Mouse (Mus musculus): ENCODE measurements around the gene Gzmm. TPM values are rescaled to one million over a fixed set of nuclear protein-coding genes. Genes with fewer than 3 reads are reported as not detected.

The Gzmm gene
- total RNA-seq, 1 experiment, result 2.5 TPM

- in situ Hi-C loops (cut with MboI; ENCODE audit: low sequenced_read_pairs in 2 of 2, unreplicated experiment in 2 of 2), result no loop called here
- Histone ChIP-seq H3K4me3 (ENCODE audit: insufficient read depth in 1 of 2, low read depth in 1 of 2, low read length in 2 of 2, poor library complexity in 1 of 2, severe bottlenecking in 1 of 2) (peak overlapping the region; percentile 4 to 20; a peak in 1 of 4 replicates), H3K27ac (ENCODE audit: insufficient read depth, low read depth, low read length, poor library complexity, severe bottlenecking) (peak overlapping the region; percentile 7; the same call in 1 of the 2 replicates), H3K36me3 (ENCODE audit: control insufficient read depth, insufficient read depth, low read length, poor library complexity, severe bottlenecking) (peaks cover 45% of the 10 kb centered on the region), H3K9me3 (ENCODE audit: control insufficient read depth, insufficient read depth, low read depth, low read length) (no peaks in the 10 kb centered on the region), H3K4me1 (ENCODE audit: control insufficient read depth in 2 of 2, insufficient read depth in 2 of 2, low read length in 2 of 2, poor library complexity in 1 of 2) (peaks cover 9 to 22% of the 10 kb centered on the region in 2 experiments; a peak in 3 of 4 replicates), H3K9ac (ENCODE audit: insufficient read depth, low read depth, low read length, poor library complexity, severe bottlenecking) (peak overlapping the region; percentile 24; the same call in 1 of the 2 replicates)
- TF ChIP-seq CHD2 (IDR thresholded peaks at IDR 0.05; ENCODE audit: low read depth, low read length), result no peak
- no peak for TF ChIP-seq HCFC1 (IDR thresholded peaks at IDR 0.05; ENCODE audit: borderline replicate concordance, insufficient read depth, low read length)
- no peak for TF ChIP-seq ZC3H11A (IDR thresholded peaks at IDR 0.05; ENCODE audit: borderline replicate concordance, low read depth, low read length)
- no peak for TF ChIP-seq MAFK (IDR thresholded peaks at IDR 0.05; ENCODE audit: insufficient read depth, low read depth, low read length)
- no peak for TF ChIP-seq ZNF384 (IDR thresholded peaks at IDR 0.05; ENCODE audit: low read depth, low read length)
- no peak for DNase-seq (ENCODE audit: low read depth, low spot score)
Observed at GRCm38 (mm10) chr10:79707162-79707561, 18.3 kb downstream of the Gzmm start.

- in situ Hi-C loops (cut with MboI; ENCODE audit: low sequenced_read_pairs in 2 of 2, unreplicated experiment in 2 of 2), result no loop called here
- Histone ChIP-seq H3K36me3 (ENCODE audit: control insufficient read depth, insufficient read depth, low read length, poor library complexity, severe bottlenecking) (peaks cover 45% of the 10 kb centered on the region), H3K9ac (ENCODE audit: insufficient read depth, low read depth, low read length, poor library complexity, severe bottlenecking) (peak overlapping the region; percentile 24; the same call in 1 of the 2 replicates), H3K9me3 (ENCODE audit: control insufficient read depth, insufficient read depth, low read depth, low read length) (no peaks in the 10 kb centered on the region), H3K4me1 (ENCODE audit: control insufficient read depth in 2 of 2, insufficient read depth in 2 of 2, low read length in 2 of 2, poor library complexity in 1 of 2) (peaks cover 9 to 22% of the 10 kb centered on the region in 2 experiments; a peak in 3 of 4 replicates), H3K4me3 (ENCODE audit: insufficient read depth in 1 of 2, low read depth in 1 of 2, low read length in 2 of 2, poor library complexity in 1 of 2, severe bottlenecking in 1 of 2) (0 out of 4 replicates have a peak overlapping the region, but pooled peaks of 1 of the 2 experiments have one; percentile 4), H3K27ac (ENCODE audit: insufficient read depth, low read depth, low read length, poor library complexity, severe bottlenecking) (peak overlapping the region; percentile 7; the same call in 1 of the 2 replicates)
- no peak for DNase-seq (ENCODE audit: low read depth, low spot score)
- no peak for TF ChIP-seq CHD2 (IDR thresholded peaks at IDR 0.05; ENCODE audit: low read depth, low read length)
Observed at GRCm38 (mm10) chr10:79707759-79708158, 18.9 kb downstream of the Gzmm start.

- TF ChIP-seq ZNF384 (IDR thresholded peaks at IDR 0.05; ENCODE audit: low read depth, low read length) (no peak), CHD2 (IDR thresholded peaks at IDR 0.05; ENCODE audit: low read depth, low read length) (no peak), HCFC1 (IDR thresholded peaks at IDR 0.05; ENCODE audit: borderline replicate concordance, insufficient read depth, low read length) (no peak), MAFK (IDR thresholded peaks at IDR 0.05; ENCODE audit: insufficient read depth, low read depth, low read length) (no peak), ZC3H11A (IDR thresholded peaks at IDR 0.05; ENCODE audit: borderline replicate concordance, low read depth, low read length) (no peak)
- H3K4me1 ChIP-seq (ENCODE audit: control insufficient read depth in 2 of 2, insufficient read depth in 2 of 2, low read length in 2 of 2, poor library complexity in 1 of 2), result peaks cover 9 to 22% of the 10 kb centered on the region in 2 experiments; a peak in 3 of 4 replicates
- H3K4me3 ChIP-seq (ENCODE audit: insufficient read depth in 1 of 2, low read depth in 1 of 2, low read length in 2 of 2, poor library complexity in 1 of 2, severe bottlenecking in 1 of 2), result peak overlapping the region in 1 of 2 experiments; percentile 24; a peak in 2 of 4 replicates
Observed at GRCm38 (mm10) chr10:79708668-79709067, 19.8 kb downstream of the Gzmm start.

GRCm38 (mm10) chr10:79709307-79709706 lies 20.5 kb downstream of the Gzmm start:
- peaks cover 45% of the 10 kb centered on the region for H3K36me3 ChIP-seq (ENCODE audit: control insufficient read depth, insufficient read depth, low read length, poor library complexity, severe bottlenecking)

More at GRCm38 (mm10) chr10:79708668-79709067, 19.8 kb downstream of the Gzmm start:
- Histone ChIP-seq H3K9me3 (ENCODE audit: control insufficient read depth, insufficient read depth, low read depth, low read length) (no peaks in the 10 kb centered on the region), H3K27ac (ENCODE audit: insufficient read depth, low read depth, low read length, poor library complexity, severe bottlenecking) (no peak overlapping the region), H3K36me3 (ENCODE audit: control insufficient read depth, insufficient read depth, low read length, poor library complexity, severe bottlenecking) (peaks cover 45% of the 10 kb centered on the region), H3K9ac (ENCODE audit: insufficient read depth, low read depth, low read length, poor library complexity, severe bottlenecking) (peak overlapping the region; percentile 16; the same call in 1 of the 2 replicates)
- DNase-seq (ENCODE audit: low read depth, low spot score), result no peak
- in situ Hi-C loops (cut with MboI; ENCODE audit: low sequenced_read_pairs in 2 of 2, unreplicated experiment in 2 of 2), result no loop called here

More at GRCm38 (mm10) chr10:79709307-79709706, 20.5 kb downstream of the Gzmm start:
- Histone ChIP-seq H3K9me3 (ENCODE audit: control insufficient read depth, insufficient read depth, low read depth, low read length) (no peaks in the 10 kb centered on the region), H3K9ac (ENCODE audit: insufficient read depth, low read depth, low read length, poor library complexity, severe bottlenecking) (no peak overlapping the region), H3K27ac (ENCODE audit: insufficient read depth, low read depth, low read length, poor library complexity, severe bottlenecking) (no peak overlapping the region), H3K4me1 (ENCODE audit: control insufficient read depth in 2 of 2, insufficient read depth in 2 of 2, low read length in 2 of 2, poor library complexity in 1 of 2) (peaks cover 9 to 22% of the 10 kb centered on the region in 2 experiments; a peak in 3 of 4 replicates), H3K4me3 (ENCODE audit: insufficient read depth in 1 of 2, low read depth in 1 of 2, low read length in 2 of 2, poor library complexity in 1 of 2, severe bottlenecking in 1 of 2) (no peak overlapping the region; a peak in 1 of 4 replicates)
- TF ChIP-seq ZNF384 (IDR thresholded peaks at IDR 0.05; ENCODE audit: low read depth, low read length) (no peak), MAFK (IDR thresholded peaks at IDR 0.05; ENCODE audit: insufficient read depth, low read depth, low read length) (no peak), HCFC1 (IDR thresholded peaks at IDR 0.05; ENCODE audit: borderline replicate concordance, insufficient read depth, low read length) (no peak), CHD2 (IDR thresholded peaks at IDR 0.05; ENCODE audit: low read depth, low read length) (no peak), ZC3H11A (IDR thresholded peaks at IDR 0.05; ENCODE audit: borderline replicate concordance, low read depth, low read length) (no peak)
- DNase-seq (ENCODE audit: low read depth, low spot score), result no peak
- in situ Hi-C loops (cut with MboI; ENCODE audit: low sequenced_read_pairs in 2 of 2, unreplicated experiment in 2 of 2), result no loop called here
